Mouse (Mus musculus) frontal cortex, adult 2 months (tissue): ENCODE measurements at regions not wholly inside any gene's neighbourhood (a gene's known extent, or its start where the extent isn't known, plus 50 kb on each side); places are given as distances from the start of the nearest gene placed in this dataset.

Experiments used
- DNase-seq, 2 experiments: peaks; one replicate each; pipeline ENCODE4 v3.0.0; 2022; ENCODE audit warnings: low spot score in 1 of 2; ENCODE audit errors: extremely low spot score in 1 of 2

GRCm38 (mm10) chr3:70957470-70957869, 950.1 kb downstream of the Otol1 start:
- no peak for DNase-seq

- DNase-seq = peak; percentile 11 to 64
Observed at GRCm38 (mm10) chr3:70962498-70962897, 955.1 kb downstream of the Otol1 start.

- peak in 1 of 2 experiments; percentile 8 for DNase-seq
Observed at GRCm38 (mm10) chr3:70976945-70977344, 969.5 kb downstream of the Otol1 start.

GRCm38 (mm10) chr3:70990916-70991315, 983.5 kb downstream of the Otol1 start:
- DNase-seq = no peak

- DNase-seq = no peak
Observed at GRCm38 (mm10) chr3:71003052-71003451, 995.6 kb downstream of the Otol1 start.
